Mouse (Mus musculus): ENCODE results near the gene Rtn4r. TPM values are rescaled to one million over a fixed set of nuclear protein-coding genes. Genes with fewer than 3 reads are reported as not detected.

Rtn4r gene
- polyA plus RNA-seq, 1 experiment from 2014 or later, result 6.5 TPM

Small RNA genes lying within 50 kb of the gene (microRNA-seq; reads per million reads assigned to microRNA genes)
- gene Mir6366, result not detected

Other genes starting within 250 kb of the Rtn4r start
- gene Gm20518, start 236.0 kb upstream of the Rtn4r start, polyA plus RNA-seq (2015; fragmentation: Nextera tagmentation; extraction: Ambion mirVana), result 0.32 and 0.53 TPM in 2 replicates
- gene Tssk1, start 233.4 kb upstream of the Rtn4r start, polyA plus RNA-seq (2015; fragmentation: Nextera tagmentation; extraction: Ambion mirVana), result 0.04 TPM in 1 of 2 replicates, not detected in the other
- 97.8 and 105 TPM in 2 replicates for gene Dgcr2, start 229.1 kb upstream of the Rtn4r start, polyA plus RNA-seq (2015; fragmentation: Nextera tagmentation; extraction: Ambion mirVana)
- gene Tssk2, start 229.0 kb upstream of the Rtn4r start, polyA plus RNA-seq (2015; fragmentation: Nextera tagmentation; extraction: Ambion mirVana), result 0.17 TPM in 1 of 2 replicates, not detected in the other
- 49.8 and 50.7 TPM in 2 replicates for gene Ess2, start 216.3 kb upstream of the Rtn4r start, polyA plus RNA-seq (2015; fragmentation: Nextera tagmentation; extraction: Ambion mirVana)
- gene Gsc2, start 212.6 kb upstream of the Rtn4r start, polyA plus RNA-seq (2015; fragmentation: Nextera tagmentation; extraction: Ambion mirVana), result 0.13 TPM in 1 of 2 replicates, not detected in the other
- 84.0 and 85.0 TPM in 2 replicates for gene Slc25a1, start 199.4 kb upstream of the Rtn4r start, polyA plus RNA-seq (2015; fragmentation: Nextera tagmentation; extraction: Ambion mirVana)
- 0.37 TPM in 1 of 2 replicates, not detected in the other for gene Vpreb2, start 147.2 kb upstream of the Rtn4r start, polyA plus RNA-seq (2015; fragmentation: Nextera tagmentation; extraction: Ambion mirVana)
- 113 and 115 TPM in 2 replicates for gene Dgcr6, start 74.8 kb upstream of the Rtn4r start, polyA plus RNA-seq (2015; fragmentation: Nextera tagmentation; extraction: Ambion mirVana)
- 8.8 and 9.5 TPM in 2 replicates for gene Prodh, start 37.4 kb upstream of the Rtn4r start, polyA plus RNA-seq (2015; fragmentation: Nextera tagmentation; extraction: Ambion mirVana)
- gene Ccdc188, start 90.2 kb downstream of the Rtn4r start, polyA plus RNA-seq (2015; fragmentation: Nextera tagmentation; extraction: Ambion mirVana), result not detected in 2 replicates
- 18.7 and 21.2 TPM in 2 replicates for gene Zdhhc8, start 107.5 kb downstream of the Rtn4r start, polyA plus RNA-seq (2015; fragmentation: Nextera tagmentation; extraction: Ambion mirVana)
- 111 and 113 TPM in 2 replicates for gene Trmt2a, start 121.0 kb downstream of the Rtn4r start, polyA plus RNA-seq (2015; fragmentation: Nextera tagmentation; extraction: Ambion mirVana)
- gene Ranbp1, start 121.1 kb downstream of the Rtn4r start, polyA plus RNA-seq (2015; fragmentation: Nextera tagmentation; extraction: Ambion mirVana), result 641 and 645 TPM in 2 replicates
- gene Gm49776, start 130.7 kb downstream of the Rtn4r start, polyA plus RNA-seq (2015; fragmentation: Nextera tagmentation; extraction: Ambion mirVana), result 3.5 TPM in 1 of 2 replicates, not detected in the other
- gene Dgcr8, start 161.6 kb downstream of the Rtn4r start, polyA plus RNA-seq (2015; fragmentation: Nextera tagmentation; extraction: Ambion mirVana), result 40.0 and 41.9 TPM in 2 replicates
- gene Tango2, start 220.5 kb downstream of the Rtn4r start, polyA plus RNA-seq (2015; fragmentation: Nextera tagmentation; extraction: Ambion mirVana), result 22.5 and 24.9 TPM in 2 replicates
- gene Arvcf, start 220.5 kb downstream of the Rtn4r start, polyA plus RNA-seq (2015; fragmentation: Nextera tagmentation; extraction: Ambion mirVana), result 25.0 and 29.8 TPM in 2 replicates